Mouse (Mus musculus) ovary, postnatal 36 days (tissue): ENCODE measurements around the gene Efna4.

Experiments
- DNase-seq: peaks from one replicate; pipeline ENCODE4 v3.0.0; 2022; ENCODE audit warnings: low spot score, mixed read lengths

Efna4 gene

DNA sequence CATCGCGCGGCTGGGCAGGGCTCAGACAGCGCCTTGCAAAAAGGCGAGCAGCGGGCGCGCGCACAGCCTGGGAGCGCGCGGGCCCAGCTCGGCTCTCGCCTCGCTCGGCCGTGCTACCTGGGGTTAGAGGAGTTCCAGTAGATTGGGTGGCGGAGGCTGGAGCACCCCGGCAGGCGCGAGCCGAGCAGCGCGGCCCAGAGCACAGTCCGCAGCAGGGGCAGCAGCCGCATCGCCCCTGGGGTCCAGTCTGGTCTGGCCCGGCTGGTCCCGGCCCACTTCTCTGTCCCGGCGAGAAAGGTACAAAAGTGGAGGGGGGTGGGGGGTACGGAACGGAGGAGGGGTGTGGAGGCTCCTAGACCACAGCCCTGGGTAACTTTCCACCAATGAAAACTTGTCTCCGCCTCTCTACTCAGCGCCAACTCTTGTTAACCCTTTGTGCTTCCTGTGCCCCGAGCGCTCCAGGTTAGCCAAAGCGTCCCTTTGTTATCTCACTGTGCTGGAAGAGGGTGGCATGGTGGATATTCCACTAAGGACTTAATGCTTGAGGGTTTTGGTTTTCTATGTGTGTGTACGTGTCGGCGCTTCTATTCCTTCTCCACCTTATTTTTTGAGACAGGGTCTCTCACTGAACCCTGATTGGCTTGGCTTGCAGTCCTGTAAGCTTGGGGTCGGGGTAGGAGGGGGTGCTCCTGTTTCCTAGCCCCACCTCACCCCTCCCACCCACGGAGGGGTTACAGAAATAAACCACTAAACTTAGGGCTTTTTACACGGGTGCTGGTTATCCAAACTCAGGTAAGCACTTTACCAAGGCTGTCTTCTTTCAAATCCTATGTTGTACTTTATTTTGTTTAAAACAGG, at the start of gene Efna4:
Gene Efna4, minus strand, starts transcription at position 308 of the 858 bp plus-strand sequence.
- DNase-seq = peak; percentile 68

DNA sequence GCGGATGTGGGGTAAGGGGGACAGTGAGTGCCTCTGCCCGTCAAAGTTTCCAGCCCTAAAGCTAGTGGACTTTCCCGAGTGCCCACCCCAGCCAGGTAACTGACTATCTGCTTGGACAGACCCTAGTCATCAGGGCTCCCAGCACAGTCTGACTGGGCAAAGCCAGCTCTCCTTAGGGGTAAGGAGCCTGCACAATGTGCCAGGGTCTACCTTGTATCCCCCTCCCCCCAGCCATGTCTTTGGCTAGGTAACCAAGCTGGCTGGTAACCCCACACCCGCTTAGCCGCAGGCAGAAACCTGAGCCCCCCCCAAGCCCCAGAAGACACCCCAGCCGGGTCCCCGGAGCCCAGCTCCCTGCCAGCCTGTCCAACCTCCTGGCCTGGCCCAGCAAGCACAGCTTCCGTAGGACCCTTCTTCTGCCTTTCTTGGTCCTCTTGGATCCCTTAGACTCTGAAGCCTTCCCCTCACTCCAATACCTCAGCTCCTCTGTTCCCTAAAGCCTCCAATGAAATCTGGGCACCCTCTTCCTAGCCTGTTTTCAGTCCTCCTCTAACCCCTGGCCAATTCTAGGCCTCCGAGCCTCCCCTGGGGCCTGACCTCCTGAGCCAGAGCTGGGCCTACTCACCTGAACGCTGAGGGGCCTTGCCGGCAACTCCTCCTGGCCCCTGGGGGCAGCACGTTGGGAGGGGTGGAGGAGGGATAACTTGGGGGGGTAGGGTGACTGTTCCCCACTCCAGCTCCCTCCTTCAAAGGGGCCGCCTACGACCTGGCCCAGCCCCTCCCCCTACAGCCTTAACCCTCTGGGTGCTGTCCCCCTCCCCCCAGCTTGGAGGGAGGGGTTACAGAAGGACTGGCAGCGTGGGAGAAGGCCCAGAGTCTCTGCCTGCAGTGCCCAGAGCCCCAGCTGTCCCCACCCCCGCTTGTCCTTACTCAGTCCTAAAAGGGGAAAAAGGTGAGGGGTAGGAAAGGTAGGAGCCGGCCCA, 48.9 kb upstream of the Efna4 start:
- DNase-seq = no peak

DNA sequence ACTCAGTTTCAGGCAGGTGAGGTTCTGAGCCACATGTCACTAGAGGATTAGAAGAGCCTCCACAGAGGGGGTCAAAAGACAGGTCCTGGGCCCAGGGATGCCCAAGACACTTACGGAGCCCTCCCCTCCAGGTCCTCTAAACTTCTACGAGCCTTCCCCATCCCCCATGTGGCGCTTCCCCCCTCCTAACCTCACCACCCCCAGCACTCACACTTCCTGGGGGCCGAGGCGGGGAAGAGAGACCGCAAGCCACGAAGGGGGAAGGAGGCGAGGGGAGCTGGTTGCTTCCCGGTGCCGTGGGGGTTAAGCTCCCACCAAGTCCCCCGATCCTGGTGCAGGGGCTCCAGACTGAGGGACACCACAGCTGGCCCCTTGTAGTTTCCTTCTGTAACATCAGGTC, 47.6 kb upstream of the Efna4 start:
- no peak for DNase-seq

DNA sequence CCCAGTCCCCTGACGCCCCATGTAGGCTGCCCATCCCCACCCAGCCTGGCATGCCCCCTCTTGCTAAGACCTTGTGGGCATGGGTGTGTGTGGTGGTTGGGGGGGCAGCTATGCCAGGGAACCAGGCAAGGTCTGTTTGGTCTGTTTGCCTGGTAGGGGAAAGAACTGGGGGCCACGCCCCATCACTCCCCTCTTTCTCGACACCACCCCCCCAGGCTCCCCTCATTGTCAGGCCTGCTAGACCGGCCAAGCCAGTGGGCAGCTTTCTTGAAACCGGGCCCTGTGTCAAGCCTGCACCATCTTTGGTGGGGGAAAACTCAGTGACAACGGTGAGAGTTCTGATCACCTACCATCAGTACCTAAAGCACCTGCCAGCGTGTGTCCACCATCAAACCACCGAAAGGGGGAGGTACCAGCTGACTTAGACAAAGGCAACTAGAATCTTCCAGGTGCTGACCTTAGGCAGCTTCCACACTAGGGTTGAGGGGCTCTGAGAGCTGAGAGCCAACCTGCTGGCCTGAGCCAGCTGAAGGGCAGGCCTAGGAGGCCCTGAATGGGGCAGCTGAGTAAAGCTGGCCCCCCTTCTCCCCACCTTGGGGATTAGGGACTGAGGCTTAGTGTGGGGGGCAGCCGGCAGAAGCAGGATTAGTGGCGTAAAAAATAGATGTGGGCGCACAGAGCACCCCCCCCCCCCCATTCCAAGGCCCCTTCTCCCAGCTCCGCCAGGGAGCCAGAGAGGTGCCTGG, 46.7 kb upstream of the Efna4 start:
- DNase-seq = no peak

DNA sequence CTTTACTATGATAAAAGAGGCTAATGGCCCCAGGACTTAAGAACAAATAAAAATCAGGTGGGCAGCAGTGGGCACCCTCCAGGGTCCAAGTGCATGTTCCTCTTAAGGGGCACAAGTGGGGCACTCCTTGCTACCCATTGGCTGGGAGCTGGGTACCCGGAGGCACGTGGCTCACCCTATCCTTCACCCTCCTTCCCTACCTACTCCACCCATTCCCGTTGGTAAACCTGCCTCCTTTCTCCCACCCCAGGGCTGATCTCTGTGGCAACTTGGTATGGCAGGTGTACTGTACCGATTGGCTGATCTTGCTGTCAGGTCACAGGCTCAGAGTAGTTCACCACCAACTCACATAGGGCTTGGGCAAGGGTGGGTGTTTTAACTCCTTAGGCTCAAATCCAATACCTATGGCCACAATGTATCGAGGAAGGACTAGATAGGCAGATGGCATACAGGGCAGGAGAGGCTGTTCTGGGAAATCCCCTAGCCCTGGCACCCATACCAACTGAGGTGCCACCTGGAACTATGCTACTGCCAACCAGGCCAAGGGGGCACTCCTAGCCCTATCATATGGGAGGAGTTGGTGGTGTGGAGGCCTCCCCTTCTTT, 45.9 kb upstream of the Efna4 start:
- no peak for DNase-seq

DNA sequence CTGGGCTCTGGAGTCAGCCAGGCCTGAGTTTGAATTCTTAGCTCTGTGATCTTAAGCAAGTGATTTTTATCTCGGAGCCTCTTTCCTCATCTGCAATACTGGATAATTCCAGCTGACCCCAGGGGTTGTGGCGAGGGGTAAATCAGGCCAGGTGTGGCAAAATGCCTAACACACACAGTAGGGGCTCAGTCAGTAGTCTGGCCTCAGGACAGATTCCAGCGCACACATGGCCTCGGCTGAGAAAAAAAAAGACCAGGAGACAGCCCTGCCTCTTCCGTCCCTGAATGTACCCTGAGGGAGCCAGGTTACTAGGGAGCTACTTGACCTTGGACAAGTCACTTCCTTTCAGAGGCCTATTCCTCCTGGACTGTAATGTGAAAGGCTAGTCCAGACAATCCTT, 45.1 kb upstream of the Efna4 start:
- no peak for DNase-seq

DNA sequence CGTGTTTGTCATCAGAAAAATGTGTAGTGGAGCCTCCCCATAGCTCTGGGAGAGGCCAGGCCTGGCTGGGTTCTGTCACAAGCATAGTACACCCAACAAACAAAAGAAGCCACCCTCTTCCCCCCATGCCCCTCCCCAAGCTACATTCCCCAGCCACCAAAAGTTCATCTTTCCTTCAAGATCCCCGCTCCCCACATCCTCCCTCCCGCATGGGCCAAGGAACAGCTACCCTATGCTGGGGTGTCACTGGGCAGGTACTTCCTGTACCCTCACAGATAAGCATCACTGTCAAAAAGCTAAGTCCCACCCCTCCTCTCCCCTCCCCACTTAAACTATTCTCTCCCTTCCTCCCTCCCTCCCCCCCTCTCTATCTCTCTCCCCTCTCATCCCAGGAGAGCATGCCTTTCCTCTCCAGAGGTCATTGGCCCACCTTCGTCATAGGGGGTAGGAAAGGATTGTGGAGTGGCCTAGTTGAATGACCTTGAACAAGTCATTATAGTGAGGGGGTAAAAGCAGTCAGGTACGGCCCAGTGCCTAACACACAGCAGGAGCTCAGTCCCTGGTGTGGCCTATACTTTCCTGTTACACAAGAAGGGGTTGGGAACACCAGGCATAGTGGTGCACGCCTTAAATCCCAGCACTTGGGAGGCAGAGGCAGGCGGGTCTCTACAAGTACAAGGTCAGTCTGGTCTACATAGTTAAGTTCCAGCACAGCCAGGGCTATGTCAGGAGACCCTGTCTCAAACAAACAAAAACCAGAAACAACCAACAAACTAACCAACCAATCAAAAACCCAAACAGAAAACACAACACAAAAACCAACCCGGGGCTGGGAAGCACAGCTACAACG, 44.4 kb upstream of the Efna4 start:
- DNase-seq = no peak

DNA sequence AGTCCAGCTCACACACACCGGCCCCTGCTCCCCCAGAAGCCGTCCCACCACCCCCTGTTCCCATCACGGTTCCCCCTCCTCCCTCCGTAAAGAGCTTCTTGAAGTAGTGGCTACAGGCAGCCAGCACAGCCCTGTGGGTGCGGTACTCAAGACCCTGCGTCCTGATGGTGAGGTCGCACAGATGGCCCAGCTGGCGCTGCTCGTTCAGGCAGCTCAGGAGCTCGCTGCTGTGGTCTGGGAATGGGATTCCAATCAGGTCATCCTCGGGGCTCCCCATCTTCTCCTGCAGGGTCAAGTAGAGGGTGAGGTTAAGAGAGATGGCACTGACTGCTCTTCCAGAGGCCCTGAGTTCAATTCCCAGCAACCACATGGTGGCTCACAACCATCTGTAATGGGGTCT, 43.4 kb upstream of the Efna4 start:
- DNase-seq = no peak

DNA sequence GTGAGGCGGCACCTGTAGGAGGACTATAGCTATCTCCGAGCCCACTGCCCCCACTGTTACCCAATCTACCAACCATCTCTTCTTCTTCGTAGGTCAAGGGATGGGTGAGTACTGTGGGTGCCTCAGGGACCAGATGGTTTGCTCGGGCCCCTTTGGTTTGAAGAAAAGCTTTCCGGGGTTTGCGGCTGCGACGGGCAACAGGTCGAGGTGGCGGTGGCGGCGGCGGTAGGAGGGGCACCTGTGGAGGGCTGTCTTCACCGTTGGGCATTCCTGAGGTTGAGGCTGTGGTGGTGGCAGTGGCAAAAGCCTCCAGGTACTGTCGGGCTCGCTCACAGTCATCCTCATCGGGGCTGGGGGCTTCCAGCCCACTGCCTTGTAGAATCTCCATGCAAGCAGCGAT, 42.9 kb upstream of the Efna4 start:
- no peak for DNase-seq

DNA sequence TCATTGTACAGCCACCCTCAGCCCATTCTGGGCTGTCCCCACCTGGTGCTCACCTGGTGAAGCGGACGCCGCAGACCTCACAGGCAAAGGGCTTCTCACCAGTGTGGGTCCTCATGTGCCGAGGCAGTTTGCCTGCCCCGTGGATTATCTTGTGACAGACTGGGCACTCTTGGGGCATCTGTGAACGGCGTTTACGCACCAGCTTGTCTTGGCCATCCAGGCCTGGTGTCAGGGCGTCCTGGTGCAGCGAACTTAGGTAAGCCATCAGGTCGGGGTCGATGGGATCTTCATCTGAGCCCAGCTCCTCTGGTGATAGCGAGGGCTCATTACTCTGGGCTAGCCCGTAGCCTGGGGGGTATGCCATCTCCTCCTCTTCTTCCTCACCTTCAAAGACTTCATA, 42.5 kb upstream of the Efna4 start:
- DNase-seq = no peak

DNA sequence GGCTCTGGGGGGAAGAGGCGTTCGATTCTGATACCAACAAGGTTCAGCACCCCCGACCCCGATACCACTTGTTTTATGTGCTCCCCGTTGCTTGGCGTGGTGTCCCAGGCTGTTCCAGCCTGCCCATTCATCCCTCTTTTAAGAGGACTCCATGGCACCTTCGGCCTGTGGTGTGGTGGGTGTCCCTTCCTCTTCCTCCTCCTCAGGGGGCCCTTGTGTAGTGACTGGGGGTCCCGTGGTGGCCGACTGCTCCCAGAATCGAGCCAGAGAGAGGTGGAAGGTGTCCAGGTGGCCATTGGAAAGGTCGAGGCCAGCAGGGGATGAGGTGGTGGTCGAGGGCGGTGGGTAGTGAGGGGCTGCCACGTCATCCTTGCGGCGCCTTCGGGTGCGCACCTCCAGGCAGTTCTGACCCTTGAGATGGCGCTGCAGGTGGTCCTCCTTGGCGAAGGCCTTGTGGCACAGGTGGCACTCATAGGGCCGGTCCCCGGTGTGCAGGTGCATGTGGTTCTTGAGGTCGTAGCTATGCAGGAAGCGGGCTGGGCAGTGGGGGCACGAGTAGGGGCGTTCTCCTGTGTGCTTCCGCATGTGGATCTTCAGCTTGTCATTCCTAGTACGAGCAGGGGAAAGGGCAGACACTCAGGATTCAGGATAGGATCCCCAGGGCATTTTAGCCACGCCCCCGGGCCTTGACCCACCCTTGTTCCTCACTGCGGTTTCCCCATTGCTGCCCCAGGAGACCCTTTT, 41.7 kb upstream of the Efna4 start:
- DNase-seq = no peak

DNA sequence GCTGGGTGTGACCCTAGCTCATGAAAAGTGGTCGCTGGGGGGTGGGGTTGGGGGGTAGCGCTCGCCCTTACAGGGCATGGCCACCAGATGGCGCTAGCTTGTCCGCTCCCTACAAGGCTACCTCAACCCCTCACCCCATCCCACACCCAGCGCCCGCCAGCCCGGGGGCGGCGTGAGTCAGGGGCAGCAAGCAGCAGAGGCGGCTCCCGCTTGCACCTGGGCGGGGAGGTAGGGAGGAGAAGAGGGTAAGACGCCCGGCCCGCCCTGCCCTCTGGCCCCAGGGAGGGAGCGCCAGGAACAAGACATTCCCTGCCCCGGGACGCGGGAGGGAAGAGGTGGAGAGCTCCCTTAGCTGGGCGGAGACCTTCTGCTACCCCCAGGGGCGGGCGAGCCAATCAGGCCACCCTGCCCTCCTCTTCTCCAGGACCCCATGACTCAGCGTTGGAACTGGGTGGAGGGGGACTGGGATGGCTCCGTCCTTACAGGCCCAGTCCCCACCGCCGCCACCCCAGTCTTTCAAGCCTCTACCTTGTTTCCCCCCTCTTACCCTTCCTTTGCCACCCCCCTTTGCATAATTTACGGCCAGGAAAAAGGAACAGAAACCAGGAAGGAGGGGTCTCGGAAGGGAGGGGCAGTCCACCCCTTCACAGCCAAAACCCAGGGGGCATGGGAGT, 40.7 kb upstream of the Efna4 start:
- DNase-seq = peak; percentile 78

DNA sequence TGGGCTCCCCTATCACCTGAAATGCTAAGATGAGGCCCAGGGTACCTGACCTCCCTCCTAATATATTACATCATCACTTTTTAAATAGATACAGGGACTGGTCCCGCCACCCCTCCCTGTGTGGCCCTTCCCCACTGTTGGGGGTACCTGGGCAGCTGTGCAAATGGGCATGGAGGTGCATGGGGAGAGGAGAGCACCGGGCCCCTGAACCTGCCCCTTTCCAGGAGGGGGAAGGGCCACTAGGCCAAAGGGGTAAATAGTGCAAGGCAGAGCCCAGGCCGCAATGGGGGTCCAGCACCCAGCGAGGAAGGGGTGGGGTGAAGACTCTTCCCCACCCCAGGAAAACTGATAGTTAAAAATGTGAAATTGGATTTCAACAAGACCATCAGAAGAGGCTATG, 40.0 kb upstream of the Efna4 start:
- DNase-seq = no peak

DNA sequence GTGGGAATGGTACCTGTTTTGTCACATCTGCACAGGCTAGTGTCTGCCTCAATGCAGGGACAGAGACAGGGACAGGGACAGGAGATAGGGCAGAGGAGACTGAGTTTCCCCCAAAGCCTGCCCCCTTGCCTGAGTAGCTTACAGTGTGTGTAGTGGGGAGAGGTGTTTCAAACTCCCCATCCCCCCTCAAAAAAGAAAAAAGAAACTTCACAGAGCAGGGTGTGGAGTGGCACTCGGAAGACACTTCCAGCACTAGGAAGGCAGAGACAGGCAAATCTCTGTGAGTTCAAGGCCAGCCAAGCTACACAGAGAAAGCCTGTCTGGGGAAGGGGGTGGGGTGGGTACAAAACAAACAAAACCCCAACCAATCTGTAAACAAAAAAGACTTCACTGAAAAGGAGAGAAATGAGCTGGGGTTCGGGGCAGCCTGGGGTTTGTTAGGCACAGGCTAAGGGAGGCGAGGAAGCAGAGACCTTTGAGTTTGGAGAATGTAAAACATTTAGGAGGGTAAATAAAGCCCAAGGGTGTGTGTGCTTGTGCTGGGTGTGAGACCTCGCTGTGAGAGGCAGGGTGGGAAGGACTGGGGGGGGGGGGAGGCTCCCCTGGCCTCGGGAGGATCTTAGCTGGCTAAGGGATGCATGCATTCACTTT, 35.9 kb upstream of the Efna4 start:
- DNase-seq = no peak

DNA sequence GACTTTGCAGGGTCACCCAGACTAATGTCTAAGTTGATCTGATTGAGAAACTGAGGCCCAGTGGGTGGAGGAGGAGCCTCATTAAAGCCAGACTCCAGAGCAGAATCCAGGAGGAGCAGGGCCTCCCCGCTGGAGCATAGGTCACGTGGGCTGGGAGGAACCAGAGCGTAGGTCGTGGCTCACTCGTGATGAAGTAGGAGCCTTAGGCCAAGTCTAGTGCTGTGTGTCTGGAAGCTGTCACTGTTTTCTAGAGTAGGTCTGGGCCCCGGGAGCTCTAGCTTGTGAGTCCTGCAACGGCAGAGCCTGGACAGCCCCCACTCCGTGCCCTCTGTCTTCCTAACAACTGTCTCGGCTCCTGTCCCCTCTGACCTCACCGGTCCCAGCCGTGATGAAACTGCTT, 29.5 kb upstream of the Efna4 start:
- no peak for DNase-seq

DNA sequence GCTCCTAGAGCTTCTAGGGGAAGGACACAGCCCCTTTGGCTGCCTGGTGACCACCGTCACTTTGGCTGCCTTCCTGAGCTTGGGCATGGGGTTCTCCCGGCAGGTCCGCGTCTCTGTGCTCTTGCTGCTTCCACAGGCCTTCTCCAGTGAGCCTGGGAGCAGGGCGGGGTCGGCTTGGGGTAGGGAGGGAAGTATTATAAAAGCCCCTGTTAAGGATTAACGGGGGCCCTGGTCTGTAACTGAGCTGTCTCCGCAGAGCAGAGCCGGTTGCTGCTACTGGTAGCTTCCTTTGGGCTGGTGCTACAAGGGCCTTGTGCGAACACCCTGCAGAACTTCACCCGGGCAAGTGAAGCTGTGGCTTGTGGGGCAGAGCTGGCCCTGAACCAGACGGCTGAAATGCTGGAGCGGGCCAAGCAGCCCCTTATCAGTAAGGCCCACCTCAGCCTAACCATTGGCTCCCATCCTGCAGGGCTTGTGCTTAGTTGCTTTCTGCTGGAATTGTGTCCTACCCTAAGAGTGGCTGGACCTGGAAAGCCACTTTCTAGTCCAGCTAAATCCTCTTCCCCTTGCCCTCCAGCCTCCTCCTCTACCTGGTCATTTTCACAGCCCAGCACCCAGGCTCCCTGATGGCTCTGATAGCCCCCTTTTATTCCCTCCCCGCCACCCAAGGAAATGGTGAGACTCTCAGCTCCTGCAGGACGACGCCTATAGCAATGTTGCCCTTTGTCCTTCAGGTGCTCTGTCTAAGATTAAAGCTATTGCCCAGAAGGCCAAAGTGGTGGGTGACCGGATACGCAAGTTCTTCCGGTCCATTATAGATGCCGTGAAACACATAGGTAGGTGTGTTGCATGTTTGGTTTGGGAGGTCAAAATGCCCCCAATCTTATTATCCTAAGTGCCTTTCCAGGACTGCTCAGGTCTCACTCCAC, 27.9 kb upstream of the Efna4 start:
- DNase-seq = peak; percentile 42

DNA sequence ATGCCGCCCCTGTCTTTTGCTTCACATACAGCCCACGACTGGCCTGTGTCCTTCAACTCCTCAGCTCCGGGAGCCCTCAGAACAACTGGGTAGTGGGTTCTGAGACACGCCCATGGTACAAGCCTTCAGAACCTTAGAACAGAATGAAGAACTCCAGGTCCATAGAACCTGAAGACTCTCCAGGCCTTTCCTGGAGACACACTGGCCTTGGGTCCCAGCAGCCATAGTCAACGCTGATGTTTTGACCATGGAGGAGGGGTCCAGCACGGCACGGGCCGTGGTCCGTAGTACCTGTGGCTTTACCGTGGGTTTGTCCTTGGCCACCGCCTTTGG, 27.3 kb upstream of the Efna4 start, which contains the start of gene Dcst1:
Gene Dcst1, minus strand, starts transcription at position 101 of the 333 bp plus-strand sequence.
- DNase-seq = no peak

DNA sequence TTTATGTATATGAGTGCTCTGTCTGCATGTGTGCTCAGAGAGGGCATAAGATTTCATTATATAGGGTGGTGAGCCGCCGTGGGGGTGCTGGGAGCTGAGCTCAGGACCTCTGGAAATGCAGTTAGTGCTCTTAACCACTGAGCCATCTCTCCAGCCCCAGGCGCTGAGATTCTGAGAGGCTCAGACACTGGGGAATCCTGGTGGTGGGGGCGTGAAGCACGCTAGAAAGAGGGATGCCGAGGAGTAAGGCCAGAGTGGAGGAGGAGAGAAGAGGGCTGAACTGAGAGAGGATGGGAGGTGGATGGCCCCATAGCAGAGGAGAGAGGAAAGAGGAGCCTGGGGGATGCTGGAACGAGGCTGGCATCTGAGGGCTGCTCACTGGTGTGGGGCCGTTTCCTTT, 26.8 kb upstream of the Efna4 start:
- no peak for DNase-seq
